Mouse (Mus musculus): ENCODE data around the gene Zfp3. TPM values are rescaled to one million over a fixed set of nuclear protein-coding genes. Genes with fewer than 3 reads are reported as not detected.
A peak's percentile ranks its signal among the peaks of the same experiment; 100 is the strongest.

Zfp3 gene
- polyA plus RNA-seq, 1 experiment from 2014 or later = 14.9 TPM

- Histone ChIP-seq H3K4me1 (ENCODE audit: control insufficient read depth, insufficient read depth, low read length) (no peaks in the 10 kb centered on the region), H3K9ac (ENCODE audit: low read length) (no peak overlapping the region), H3K4me3 (ENCODE audit: low read depth, low read length) (no peak overlapping the region), H3K27me3 (replicated peaks; ENCODE audit: control insufficient read depth, insufficient read depth, low read length) (no peaks in the 10 kb centered on the region), H3K36me3 (ENCODE audit: control insufficient read depth, insufficient read depth, low read length) (no peaks in the 10 kb centered on the region), H3K27ac (ENCODE audit: low read depth, low read length) (no peak overlapping the region), H3K4me2 (ENCODE audit: low read length) (no peak overlapping the region), H3K9me3 (replicated peaks; ENCODE audit: control insufficient read depth, low read length) (no peaks in the 10 kb centered on the region)
- ATAC-seq = no peak
- 18% methylated on average over 1 of the region's 1 CpGs for WGBS
- no peak for DNase-seq (ENCODE audit: low spot score)
These were observed 45.0 kb downstream of the Zfp3 start for GRCm38 (mm10) chr11:70809011-70809410.

GRCm38 (mm10) chr11:70811041-70811440 lies 47.0 kb downstream of the Zfp3 start:
- Histone ChIP-seq H3K9ac (ENCODE audit: low read length) (no peak overlapping the region), H3K4me2 (ENCODE audit: low read length) (no peak overlapping the region), H3K4me3 (ENCODE audit: low read depth, low read length) (no peak overlapping the region), H3K4me1 (ENCODE audit: control insufficient read depth, insufficient read depth, low read length) (no peaks in the 10 kb centered on the region), H3K27me3 (replicated peaks; ENCODE audit: control insufficient read depth, insufficient read depth, low read length) (no peaks in the 10 kb centered on the region), H3K36me3 (ENCODE audit: control insufficient read depth, insufficient read depth, low read length) (no peaks in the 10 kb centered on the region), H3K9me3 (replicated peaks; ENCODE audit: control insufficient read depth, low read length) (no peaks in the 10 kb centered on the region), H3K27ac (ENCODE audit: low read depth, low read length) (no peak overlapping the region)
- ATAC-seq = no peak
- whole genome bisulfite sequencing = 87% methylated on average over 5 of the region's 5 CpGs
- DNase-seq (ENCODE audit: low spot score) = no peak

GRCm38 (mm10) chr11:70811471-70812240 lies 47.6 kb downstream of the Zfp3 start:
- WGBS = 69% methylated on average over 13 of the region's 13 CpGs
- Histone ChIP-seq H3K9me3 (replicated peaks; ENCODE audit: control insufficient read depth, low read length) (no peaks in the 10 kb centered on the region), H3K9ac (ENCODE audit: low read length) (no peak overlapping the region), H3K4me3 (ENCODE audit: low read depth, low read length) (no peak overlapping the region), H3K4me2 (ENCODE audit: low read length) (no peak overlapping the region), H3K27ac (ENCODE audit: low read depth, low read length) (no peak overlapping the region), H3K36me3 (ENCODE audit: control insufficient read depth, insufficient read depth, low read length) (no peaks in the 10 kb centered on the region), H3K27me3 (replicated peaks; ENCODE audit: control insufficient read depth, insufficient read depth, low read length) (no peaks in the 10 kb centered on the region), H3K4me1 (ENCODE audit: control insufficient read depth, insufficient read depth, low read length) (no peaks in the 10 kb centered on the region)
- ATAC-seq (no peak), DNase-seq (ENCODE audit: low spot score) (peak; percentile 15)

- 85% methylated on average over 7 of the region's 7 CpGs for WGBS
- Histone ChIP-seq H3K4me3 (ENCODE audit: low read depth, low read length) (no peak within 1 kb of the TSS), H3K4me1 (ENCODE audit: control insufficient read depth, insufficient read depth, low read length) (no peaks in the 10 kb centered on the region), H3K36me3 (ENCODE audit: control insufficient read depth, insufficient read depth, low read length) (no peaks in the 10 kb centered on the region), H3K4me2 (ENCODE audit: low read length) (no peak within 1 kb of the TSS), H3K27ac (ENCODE audit: low read depth, low read length) (no peak within 1 kb of the TSS), H3K9me3 (replicated peaks; ENCODE audit: control insufficient read depth, low read length) (no peaks in the 10 kb centered on the region), H3K9ac (ENCODE audit: low read length) (no peak within 1 kb of the TSS), H3K27me3 (replicated peaks; ENCODE audit: control insufficient read depth, insufficient read depth, low read length) (no peaks in the 10 kb centered on the region)
- DNase-seq (ENCODE audit: low spot score) (no peak), ATAC-seq (no peak)
These were observed 48.4 kb downstream of the Zfp3 start, which contains the start of gene Scimp for GRCm38 (mm10) chr11:70812365-70812764. Scimp (minus strand) TSS chr11:70812586.

DNA sequence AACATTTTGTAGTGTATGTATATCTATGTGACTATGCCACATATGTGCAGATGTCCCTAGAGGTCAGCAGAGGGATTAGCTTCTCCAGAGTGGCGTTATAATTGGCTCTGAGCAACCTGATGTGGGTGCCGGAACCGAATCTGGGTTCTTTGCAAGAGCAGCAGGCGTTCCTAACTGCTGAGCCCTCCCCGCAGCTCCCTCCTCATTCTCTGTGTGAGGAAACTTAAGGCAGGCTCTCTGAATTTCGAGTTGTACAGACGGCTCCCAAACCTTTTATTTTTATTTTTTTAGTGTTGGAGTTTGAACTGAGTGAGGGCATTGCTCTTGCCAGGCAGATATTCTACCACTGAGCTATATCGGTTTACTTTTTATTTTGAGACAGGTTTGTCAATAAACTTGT lies 51.1 kb downstream of the Zfp3 start:
- Histone ChIP-seq H3K9ac (ENCODE audit: low read length) (no peak overlapping the region), H3K27me3 (replicated peaks; ENCODE audit: control insufficient read depth, insufficient read depth, low read length) (no peaks in the 10 kb centered on the region), H3K4me2 (ENCODE audit: low read length) (no peak overlapping the region), H3K9me3 (replicated peaks; ENCODE audit: control insufficient read depth, low read length) (no peaks in the 10 kb centered on the region), H3K27ac (ENCODE audit: low read depth, low read length) (no peak overlapping the region), H3K4me1 (ENCODE audit: control insufficient read depth, insufficient read depth, low read length) (no peaks in the 10 kb centered on the region), H3K36me3 (ENCODE audit: control insufficient read depth, insufficient read depth, low read length) (no peaks in the 10 kb centered on the region), H3K4me3 (ENCODE audit: low read depth, low read length) (no peak overlapping the region)
- DNase-seq (ENCODE audit: low spot score) (no peak), ATAC-seq (no peak)
- 86% methylated on average over 8 of the region's 8 CpGs for WGBS

- DNase-seq (ENCODE audit: low spot score) = peak; percentile 80
- 26% methylated on average over 6 of the region's 6 CpGs for WGBS
- Histone ChIP-seq H3K27ac (ENCODE audit: low read depth, low read length) (no peak overlapping the region), H3K4me1 (ENCODE audit: control insufficient read depth, insufficient read depth, low read length) (no peaks in the 10 kb centered on the region), H3K9me3 (replicated peaks; ENCODE audit: control insufficient read depth, low read length) (no peaks in the 10 kb centered on the region), H3K4me2 (ENCODE audit: low read length) (no peak overlapping the region), H3K27me3 (replicated peaks; ENCODE audit: control insufficient read depth, insufficient read depth, low read length) (no peaks in the 10 kb centered on the region), H3K4me3 (ENCODE audit: low read depth, low read length) (no peak overlapping the region), H3K9ac (ENCODE audit: low read length) (no peak overlapping the region), H3K36me3 (ENCODE audit: control insufficient read depth, insufficient read depth, low read length) (no peaks in the 10 kb centered on the region)
- ATAC-seq = no peak
These were observed 51.6 kb downstream of the Zfp3 start for GRCm38 (mm10) chr11:70815498-70816078.

DNA sequence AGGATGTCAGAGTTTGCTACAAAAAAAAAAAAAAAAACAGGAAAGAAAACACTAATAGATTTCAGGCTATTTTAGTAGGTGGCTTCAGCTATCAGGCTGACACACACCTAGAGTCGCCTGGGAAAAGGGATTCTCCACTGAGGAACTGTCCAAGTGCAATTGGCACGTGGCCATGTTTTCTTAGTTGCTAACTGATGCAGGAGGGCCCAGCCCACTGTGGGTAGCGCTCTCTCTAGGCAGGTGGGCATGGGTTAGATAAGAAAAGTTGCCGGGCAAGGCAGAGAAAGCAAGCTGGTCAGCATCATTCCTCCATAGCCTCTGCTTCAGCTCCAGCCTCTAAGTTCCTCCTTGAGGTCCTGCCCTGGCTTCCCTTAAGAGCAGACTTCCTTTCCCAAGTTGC lies 52.8 kb downstream of the Zfp3 start:
- no peak overlapping the region for H3K4me3 ChIP-seq (ENCODE audit: low read depth, low read length)
- H3K9me3 ChIP-seq (replicated peaks; ENCODE audit: control insufficient read depth, low read length) = no peaks in the 10 kb centered on the region
- H3K9ac ChIP-seq (ENCODE audit: low read length) = no peak overlapping the region
- no peak for ATAC-seq
- H3K27ac ChIP-seq (ENCODE audit: low read depth, low read length) = no peak overlapping the region
- no peaks in the 10 kb centered on the region for H3K36me3 ChIP-seq (ENCODE audit: control insufficient read depth, insufficient read depth, low read length)
- DNase-seq (ENCODE audit: low spot score) = no peak
- H3K27me3 ChIP-seq (replicated peaks; ENCODE audit: control insufficient read depth, insufficient read depth, low read length) = no peaks in the 10 kb centered on the region
- H3K4me2 ChIP-seq (ENCODE audit: low read length) = no peak overlapping the region
- WGBS = 75% methylated on average over 4 of the region's 4 CpGs
- no peaks in the 10 kb centered on the region for H3K4me1 ChIP-seq (ENCODE audit: control insufficient read depth, insufficient read depth, low read length)

DNA sequence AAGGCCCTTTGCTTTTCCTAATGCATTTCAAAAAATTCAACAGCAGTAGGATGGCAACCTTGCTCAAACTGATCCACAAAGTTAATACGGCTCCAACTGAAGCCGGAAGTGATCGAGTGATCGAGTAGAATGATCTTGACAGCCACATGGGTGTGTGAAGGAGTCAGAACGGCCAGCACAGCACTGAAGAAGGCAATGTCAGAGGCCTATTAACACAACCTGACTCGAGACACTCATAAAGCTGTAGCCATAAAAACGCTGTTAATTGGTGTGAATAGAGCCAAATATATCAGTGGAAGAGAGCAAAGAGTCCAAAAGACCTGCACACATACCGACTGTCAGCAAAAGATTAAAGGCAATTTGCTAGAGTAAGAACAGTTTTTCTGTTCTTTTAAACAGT lies 56.1 kb downstream of the Zfp3 start:
- DNase-seq (ENCODE audit: low spot score) = no peak

More for the DNA sequence above, 56.1 kb downstream of the Zfp3 start:
- Histone ChIP-seq H3K4me2 (ENCODE audit: low read length) (no peak overlapping the region), H3K4me3 (ENCODE audit: low read depth, low read length) (no peak overlapping the region), H3K4me1 (ENCODE audit: control insufficient read depth, insufficient read depth, low read length) (no peaks in the 10 kb centered on the region), H3K27ac (ENCODE audit: low read depth, low read length) (no peak overlapping the region), H3K36me3 (ENCODE audit: control insufficient read depth, insufficient read depth, low read length) (no peaks in the 10 kb centered on the region), H3K9ac (ENCODE audit: low read length) (no peak overlapping the region), H3K27me3 (replicated peaks; ENCODE audit: control insufficient read depth, insufficient read depth, low read length) (no peaks in the 10 kb centered on the region), H3K9me3 (replicated peaks; ENCODE audit: control insufficient read depth, low read length) (no peaks in the 10 kb centered on the region)
- WGBS = 81% methylated on average over 8 of the region's 8 CpGs
- ATAC-seq = no peak
